Mouse (Mus musculus) skeletal muscle tissue, adult 2 months (tissue): ENCODE measurements at regions not wholly inside any gene's neighbourhood (a gene's known extent, or its start where the extent isn't known, plus 50 kb on each side); places are given as distances from the start of the nearest gene placed in this dataset.

ENCODE experiments used
- DNase-seq: peaks from one replicate; pipeline ENCODE4 v3.0.0-alpha.2; 2012; ENCODE audit warnings: low read depth, low spot score

DNA sequence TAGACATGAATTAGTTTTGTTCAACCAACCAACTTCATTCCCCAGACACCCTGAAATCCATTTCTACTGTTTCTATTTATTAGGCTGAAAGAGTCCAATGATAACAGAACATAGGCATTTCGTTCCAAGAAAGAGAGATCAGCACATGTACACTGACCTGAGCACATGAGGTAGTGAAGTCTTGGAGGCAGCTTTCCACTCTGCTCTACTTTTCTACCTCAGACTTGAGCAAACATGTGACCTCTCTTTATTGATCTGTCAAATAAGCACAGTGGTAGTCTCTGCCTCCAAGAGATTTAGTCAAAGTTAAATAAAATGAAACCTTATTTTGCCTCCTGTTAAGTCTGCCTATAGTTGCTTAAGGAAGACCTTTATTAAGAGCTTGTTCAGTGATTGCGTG lies 321.9 kb upstream of the Adamts9 start:
- no peak for DNase-seq

DNA sequence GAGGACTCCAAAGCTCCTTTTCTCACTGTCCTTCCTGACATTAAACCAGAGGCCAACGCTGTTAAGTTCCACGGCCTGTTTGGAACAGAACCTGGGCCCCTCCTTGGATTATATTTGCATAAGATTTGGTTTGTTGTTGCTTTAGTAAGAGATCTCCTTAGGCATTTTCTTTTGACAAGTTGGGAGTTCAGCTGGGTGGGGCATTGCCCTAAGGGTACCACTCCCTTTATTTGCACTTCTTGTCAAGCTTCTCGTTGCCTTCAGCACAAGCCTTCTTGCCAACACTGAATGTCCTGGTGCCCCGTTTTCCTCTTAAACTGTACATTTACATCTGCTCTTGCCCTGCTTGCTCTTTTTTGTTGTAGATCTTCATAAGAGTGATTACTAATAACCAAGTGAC lies 317.5 kb upstream of the Adamts9 start:
- DNase-seq = no peak

DNA sequence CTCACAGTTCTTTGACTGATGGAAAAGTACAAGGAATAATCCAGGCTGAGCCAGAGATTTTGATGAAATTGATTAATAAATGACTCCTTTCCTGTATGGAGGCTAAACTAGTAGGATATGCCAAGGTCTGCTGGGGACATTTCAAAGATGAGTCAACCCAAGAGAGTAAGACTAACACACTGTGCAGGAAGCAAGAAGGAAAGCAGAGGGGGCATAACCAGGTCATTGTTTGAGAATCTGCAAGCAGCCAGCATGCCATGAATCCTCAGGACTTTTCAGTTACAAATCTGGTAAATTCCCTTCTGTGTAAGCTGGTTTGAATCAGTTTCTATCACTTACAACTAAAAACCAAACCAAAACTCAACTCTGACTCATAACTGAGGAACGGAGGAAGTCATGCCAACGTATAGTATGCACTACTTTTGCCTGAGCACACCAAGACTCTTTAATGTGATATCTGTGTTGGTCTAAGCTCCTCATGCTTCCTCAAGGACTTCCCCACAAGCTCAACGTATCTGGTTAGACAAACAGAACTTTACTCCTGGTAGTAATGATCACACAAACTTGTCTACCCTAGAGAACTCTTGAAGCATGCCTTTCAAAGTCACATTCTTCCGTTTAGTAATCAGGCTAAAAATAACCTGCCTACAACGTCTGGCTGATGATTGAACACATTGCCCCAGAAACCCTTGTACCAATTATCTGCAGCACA lies 314.0 kb upstream of the Adamts9 start:
- DNase-seq = no peak

DNA sequence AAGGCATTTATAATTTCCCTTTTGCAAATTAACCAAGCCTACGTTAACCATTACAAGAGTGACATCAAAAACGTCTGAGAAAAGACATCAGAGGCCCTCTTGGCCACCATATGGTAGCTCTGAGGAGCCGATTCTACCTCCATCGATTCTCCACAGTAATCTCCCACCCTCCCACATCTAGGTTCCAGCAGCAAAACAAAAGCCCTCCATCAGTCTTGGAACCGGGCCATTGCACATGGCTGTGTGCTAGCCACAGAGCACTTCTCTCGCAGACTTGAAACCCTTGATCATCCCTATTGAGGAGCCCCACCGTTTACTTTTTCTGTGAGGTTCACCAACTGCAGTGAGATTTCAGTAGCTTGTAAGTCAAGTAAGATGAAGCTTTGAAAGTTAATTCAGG lies 310.5 kb upstream of the Adamts9 start:
- DNase-seq = no peak

DNA sequence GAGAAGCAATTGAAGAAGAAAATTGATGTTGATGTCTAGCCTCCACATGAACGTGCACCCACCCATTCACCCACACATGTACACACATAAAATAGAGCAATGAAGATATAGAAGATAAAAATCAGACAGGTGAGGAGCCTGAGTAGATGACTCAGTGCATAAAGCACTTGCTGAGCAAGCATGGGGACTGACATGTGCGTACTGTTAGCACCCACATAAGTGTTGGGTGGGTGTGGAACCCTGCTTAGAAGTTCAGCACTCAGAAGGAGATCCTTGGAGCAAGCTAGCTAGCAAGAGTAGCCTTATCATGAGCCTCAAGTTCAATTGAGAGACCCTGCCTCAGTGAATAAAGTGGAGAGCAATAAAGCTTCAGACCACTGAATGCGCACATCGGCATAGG lies 305.7 kb upstream of the Adamts9 start:
- no peak for DNase-seq

DNA sequence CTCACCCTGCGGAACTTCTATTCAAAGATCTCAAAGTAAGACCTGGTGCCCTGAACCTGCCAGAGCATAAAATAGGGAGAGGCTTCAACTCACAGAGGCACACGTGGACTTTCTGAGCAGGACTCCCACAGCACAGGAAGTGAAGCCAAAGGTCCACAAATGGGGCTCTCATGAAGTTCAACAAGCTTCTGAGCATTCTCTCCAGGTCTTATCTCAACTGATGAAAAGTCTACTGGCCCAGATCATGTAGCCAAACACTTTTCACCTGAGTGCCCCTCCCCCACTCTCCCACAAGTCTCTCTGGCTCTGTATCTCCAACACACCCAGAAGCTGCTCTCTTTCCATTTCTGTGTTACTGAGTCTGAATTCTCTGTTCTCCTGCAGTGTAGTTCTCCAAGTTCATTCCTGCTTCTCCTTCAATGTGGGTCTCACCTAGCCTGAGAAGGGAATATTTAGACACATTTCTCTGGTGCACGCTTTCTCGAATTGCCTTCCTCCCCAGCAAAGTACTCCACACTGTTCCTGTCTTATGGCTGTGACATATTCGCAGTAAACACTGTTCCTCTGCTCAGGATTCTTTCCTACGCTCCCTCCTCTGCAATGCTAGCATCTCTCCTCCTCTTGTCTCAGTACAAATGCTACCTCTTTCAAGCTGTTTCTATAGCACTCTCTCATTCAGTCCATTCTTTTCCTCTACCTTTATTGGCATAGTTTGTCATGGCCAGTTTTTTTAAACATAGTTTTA lies 303.4 kb upstream of the Adamts9 start:
- no peak for DNase-seq

DNA sequence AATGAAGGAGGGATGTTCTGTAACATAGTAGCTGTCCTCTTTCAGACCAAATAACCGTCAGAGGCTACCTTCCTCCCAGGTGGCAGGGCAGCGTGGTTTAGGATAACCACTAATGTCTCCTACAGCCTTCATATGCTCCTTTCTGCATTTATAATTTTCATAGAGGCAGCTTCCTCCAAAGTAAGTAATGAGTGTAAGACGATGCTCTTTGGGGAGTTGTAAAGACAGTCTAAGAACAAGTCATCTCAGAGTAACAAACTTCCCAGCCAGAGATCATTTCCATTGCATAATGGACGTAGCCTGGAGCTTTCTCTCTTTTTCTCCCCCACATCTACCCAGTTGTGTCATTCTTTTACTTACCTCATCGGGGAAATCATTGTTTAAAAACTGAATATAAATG lies 292.3 kb upstream of the Adamts9 start:
- peak; percentile 23 for DNase-seq

DNA sequence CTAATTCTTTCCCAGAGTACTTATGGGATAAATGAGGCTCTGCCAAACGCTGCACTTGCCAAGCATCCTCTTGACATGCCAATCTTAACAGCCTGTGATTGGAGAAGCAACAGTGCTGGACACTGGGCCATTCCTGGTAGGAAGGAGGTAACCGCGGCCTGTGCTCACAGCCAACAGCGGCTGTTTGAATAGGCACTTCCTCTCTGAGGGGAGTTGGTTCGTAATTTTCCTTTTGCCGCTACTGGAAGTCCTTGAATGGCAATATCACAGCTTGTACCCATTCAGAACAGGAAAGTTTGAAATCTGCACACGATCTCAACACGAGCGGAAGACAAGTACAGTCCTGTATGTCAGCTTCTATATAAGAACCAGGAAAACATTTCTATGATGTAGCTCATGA lies 289.3 kb upstream of the Adamts9 start:
- peak; percentile 23 for DNase-seq

DNA sequence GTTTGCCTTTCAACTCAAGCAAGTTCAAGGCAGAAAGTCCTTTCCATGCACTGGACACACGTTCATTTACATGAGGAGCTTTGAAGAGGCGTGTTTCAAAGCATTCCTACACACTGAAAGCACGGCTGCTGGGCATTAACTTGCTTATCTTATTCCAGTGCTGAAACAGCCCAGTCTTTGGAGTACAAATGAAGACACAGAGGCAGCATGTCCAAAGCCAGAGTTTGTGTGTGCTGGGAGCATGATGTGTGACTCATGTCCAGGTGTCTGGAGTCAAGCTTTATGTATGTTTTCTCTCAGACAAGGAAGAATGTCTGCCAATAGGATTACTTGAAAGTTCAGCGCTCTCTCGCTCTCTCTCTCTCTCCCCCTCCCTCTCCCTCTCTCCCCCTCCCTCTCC lies 287.2 kb upstream of the Adamts9 start:
- no peak for DNase-seq

DNA sequence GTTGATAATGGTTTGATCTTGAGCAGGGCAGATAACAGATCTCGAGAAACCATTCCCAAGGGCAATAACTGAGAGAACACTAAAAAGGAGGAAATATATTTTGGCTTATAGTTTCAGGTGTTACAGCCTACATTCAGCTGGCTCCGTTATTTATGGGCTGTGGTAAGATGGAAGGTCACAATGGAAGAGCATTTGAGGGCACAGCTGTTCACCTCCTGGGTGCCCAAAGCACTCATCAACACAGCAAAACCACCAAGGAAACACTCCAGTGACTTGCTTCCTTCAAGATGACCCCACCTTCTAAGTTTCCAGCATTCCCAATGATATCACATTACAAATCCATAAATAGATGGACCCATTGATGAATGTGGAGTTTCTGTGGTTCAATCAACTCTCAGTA lies 286.0 kb upstream of the Adamts9 start:
- DNase-seq = no peak

DNA sequence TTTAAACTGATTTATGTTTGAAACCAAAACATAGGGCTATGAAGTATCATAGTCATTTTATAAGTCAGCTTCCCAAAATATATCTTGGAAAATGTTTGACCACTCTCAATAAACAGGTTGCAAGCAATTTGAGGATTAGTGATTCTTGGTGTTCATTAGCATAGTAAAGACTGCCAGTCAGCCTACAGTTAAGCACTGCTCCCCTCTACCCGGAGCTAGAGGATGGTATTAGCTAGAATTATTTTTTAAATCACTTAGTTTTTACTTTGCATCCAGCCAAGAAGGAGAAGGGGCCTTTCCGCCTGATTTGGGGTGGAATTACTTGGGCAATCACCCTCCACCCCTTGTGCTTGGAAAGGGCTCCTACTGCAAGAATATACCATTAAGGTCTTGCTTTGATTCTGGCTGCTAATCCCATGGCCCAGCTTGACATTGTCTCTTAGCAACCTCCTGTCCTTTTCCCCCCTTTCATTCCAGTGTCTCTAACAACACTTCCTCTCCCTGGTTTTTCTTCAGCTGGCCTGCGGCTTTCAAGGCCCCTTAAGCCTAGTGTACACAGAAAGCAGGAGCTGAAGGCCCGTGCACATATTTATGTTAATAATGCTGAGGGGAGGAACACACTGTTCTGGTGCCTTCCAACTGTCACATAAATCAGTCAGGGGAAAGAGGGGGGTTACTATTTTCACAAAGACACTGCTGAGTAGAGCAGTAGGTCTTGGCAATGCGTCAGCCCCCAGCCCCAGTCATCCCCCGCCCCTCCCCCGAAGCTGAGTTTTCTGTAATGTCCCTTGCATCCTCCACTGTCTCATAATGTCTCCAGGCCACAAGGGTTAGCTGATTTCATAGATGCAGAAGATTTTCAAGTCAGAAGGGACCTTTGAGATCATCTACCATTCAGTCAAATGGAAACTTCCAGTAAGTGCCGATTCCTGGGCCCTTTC lies 280.6 kb upstream of the Adamts9 start:
- no peak for DNase-seq

DNA sequence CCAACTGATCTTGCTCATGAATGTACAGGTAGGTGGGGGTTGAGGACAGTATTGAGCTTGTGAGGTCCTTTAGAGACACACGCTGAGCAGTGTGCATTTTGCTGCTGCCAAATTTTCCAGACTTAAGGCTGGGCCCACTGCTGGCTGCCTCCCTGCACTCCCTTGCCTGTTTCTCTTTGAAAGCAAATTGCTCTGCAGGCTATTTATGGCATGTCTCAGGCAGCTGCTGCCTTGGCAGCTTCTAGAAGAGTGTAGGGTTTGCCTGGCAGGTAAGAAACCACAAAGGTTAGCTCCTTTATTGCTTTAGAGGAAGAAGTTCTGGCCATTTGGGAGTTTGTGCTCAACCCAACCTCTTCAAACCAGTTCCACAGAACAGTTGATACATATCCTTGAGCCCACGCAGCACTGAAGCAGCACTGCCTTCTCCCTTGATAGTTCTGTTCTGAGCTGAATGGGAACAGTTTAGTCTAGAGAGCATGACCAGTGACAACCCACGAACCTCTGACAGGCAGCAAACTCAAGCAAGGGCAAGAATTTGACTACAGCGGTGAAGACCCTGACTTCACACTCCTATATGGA lies 274.8 kb upstream of the Adamts9 start:
- DNase-seq = peak; percentile 14

DNA sequence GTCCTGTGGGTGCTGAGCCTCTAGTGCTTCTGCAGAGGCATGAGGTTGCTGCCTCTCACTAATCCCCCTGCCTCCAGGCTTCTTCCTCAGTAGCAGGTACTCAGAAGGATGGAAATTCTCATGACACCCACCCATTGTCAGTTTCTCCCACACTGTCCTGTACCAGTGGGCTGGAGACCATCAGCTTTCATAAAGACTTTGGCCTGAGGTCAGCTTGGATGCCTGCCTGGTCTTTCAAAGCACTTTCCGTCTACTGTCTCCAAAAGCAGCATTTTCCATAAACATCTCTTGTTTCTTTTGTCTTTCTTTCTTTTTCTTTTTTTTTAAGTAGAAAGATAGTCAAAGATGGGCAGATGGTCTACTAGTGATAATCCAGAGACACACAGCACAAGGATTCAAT lies 257.6 kb upstream of the Adamts9 start:
- DNase-seq = no peak

DNA sequence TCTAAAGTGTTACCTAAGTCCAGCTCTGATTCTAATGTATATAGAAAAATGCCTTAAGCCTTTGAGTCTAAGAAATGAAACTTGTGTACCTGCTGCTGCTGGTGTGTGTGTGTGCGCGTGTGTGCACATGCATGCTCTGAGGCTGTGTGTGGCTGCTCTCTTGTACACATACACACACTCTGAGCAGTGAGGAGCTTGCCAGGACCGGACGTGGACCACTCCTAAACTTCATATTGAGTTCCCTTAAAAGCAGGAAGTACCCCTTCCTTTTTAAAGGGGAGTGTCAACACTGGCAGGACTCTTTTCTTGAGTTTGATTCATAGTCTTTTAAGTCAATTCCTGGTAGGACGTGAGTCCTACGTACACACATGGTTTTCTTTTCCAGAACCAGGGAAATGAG lies 251.4 kb upstream of the Adamts9 start:
- DNase-seq = no peak

DNA sequence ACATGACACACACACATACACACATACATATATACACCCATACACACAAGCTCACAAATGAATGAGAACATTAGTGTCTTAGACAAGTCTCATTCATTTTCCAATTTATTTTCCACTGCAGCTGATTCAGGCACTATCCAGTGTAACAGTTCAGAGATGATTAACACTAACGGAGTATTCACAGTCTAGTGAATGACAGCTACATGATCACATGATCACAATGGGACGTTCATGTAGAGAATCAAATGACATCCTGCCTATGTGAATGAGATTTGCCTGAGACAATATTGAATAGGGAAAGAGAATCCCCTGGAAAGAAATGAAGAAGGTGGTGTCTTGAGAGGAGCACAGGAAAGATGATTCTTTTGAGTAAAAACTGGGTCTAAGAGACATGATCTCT lies 249.7 kb upstream of the Adamts9 start:
- DNase-seq = no peak

DNA sequence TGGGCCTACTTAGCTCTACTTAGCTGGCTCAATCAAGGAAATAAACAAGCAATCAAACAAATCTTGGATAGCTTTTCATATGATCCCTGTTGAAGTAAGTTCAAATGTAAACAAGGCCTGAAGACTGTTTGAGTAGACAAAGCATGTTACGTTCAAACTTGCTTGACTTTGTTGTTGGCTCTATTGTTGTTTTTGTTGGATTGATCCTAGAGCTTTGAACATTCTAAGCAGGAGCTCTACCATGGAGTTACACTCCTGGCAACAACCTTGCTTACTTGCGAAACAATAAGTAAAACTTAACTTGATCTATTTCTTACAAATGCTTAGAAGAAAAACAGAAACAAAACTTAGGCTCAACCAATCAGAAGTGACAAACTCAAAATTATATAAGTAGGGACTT lies 247.7 kb upstream of the Adamts9 start:
- no peak for DNase-seq

DNA sequence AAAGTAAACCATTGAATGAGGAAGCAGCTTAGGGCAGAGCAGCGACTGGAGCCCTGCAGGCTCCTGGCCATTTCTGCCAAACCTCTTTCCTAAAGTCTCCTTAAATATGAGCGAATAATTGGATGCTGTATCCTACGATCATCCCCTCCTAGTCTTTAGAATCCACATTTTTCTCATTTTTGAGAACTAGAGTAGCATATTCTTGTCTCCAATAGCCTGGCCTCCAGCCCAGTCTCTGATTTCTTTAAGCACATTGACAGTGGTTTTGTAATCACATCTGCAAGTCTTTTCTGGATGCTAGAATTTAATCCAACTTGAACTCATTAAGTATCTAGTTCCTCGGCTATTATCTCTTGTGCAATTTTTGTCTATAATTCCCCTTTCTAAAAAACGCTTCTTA lies 225.2 kb upstream of the Adamts9 start:
- peak; percentile 42 for DNase-seq

DNA sequence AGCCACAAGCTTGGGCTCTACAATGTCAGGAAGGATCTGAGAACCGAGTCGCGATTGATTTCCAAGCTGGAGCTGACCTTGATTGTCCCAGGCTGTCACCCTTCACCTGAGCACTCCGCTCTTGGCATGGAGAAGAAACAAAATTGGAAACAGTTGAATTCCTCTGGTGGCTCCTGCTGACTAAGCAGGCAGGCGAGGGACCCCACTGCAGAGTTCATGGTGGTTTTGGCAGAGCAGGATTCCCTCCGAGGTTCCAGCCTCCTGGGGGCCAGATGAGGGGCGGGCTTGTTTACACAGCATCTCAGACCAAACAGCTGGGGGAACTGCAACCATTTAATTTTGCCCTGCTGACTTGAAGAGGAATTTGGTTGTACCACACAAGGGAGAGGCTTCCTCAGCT lies 224.0 kb upstream of the Adamts9 start:
- DNase-seq = peak; percentile 24

DNA sequence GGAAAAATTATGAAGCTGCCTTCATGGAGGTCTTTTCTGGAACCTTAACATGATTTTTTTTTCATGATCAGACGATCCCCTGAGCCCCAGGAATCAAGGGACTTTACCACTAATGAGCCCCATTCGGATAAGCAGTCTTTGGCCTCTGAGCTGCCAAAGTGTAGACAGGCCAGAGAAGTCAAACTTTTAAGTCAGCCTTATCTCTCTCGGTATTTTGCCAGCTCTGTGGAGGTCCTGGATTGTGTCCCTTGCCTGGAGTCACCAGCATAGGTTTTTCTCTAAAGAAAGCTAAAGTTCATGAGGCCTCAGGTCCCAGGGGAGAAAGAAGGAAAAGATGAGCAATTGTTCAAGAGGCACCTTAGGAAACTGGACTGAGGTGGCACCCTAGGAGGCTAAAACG lies 222.7 kb upstream of the Adamts9 start:
- DNase-seq = no peak

DNA sequence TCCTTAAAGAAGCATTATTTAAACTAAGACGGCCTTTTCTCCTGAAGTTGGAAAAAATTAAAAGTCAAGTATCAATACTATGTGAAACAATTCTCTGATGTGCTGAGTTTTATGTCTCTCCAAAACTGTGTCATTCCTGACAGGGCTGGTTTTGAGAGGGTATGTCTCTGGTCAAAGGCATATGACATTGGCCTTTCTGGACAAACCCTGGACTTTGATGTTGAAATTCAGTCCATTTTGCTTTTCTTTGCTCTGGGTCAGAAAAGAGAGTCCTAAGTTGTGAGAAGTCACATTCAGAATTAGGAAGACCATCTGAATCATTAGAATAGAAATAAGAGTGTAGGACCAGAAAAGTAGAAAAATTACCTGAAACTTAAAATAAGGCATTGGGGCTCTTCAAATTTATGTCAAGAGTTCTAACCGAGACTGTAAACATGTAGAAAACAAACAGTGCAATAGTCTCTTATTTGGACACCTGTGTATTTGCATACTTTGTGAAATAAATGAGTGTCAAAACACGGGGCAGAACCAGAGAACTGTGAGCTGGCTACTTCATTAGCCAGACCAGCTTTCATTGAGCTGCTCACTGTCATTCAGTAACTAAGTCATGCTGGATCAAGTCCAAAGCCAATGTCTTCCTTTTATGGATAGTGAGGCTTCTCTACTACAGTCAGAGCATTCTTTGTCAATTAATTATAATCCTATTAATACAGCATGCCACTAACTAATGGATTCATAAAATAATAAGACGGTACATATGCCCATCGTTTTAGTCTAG lies 209.3 kb upstream of the Adamts9 start:
- DNase-seq = no peak

DNA sequence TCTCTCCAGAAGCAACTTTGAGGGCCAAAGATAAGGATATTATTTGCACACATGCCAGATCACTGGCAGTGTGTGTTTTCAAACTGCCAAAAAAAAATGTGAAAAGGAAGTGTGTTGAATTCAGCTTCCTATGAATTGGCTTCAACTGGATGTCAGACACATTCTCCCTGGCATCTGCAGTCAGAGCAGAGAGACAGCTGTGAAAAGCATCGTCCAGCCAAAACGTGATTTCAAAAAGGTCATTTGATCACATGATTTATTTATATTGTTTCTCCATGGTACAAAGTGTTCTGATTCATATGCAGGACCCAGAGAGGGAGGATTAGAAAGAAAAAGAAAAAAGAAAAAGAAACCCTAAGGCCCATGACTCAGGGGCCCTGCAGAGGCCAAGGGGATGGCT lies 207.2 kb upstream of the Adamts9 start:
- DNase-seq = peak; percentile 59
